Mouse (Mus musculus) testis, adult 2 months (tissue): ENCODE measurements around the gene Rhof. TPM values are rescaled to one million over a fixed set of nuclear protein-coding genes. Genes with fewer than 3 reads are reported as not detected.

Experiments
- H3K27ac ChIP-seq: fragments of 200-500 bp; 2 replicates; pipeline ENCODE4 v1.5.1; 2012; ENCODE audit warnings: low read depth, low read length; ENCODE audit not compliant: control insufficient read depth, insufficient read depth
- H3K27me3 ChIP-seq: fragments of 200-500 bp; 2 replicates; pipeline ENCODE4 v1.6.1; 2012; ENCODE audit warnings: mild to moderate bottlenecking, low read length, moderate library complexity; ENCODE audit not compliant: control insufficient read depth, insufficient read depth
- H3K36me3 ChIP-seq: fragments of 200-500 bp; 2 replicates; pipeline ENCODE4 v1.6.1; 2012; ENCODE audit warnings: mild to moderate bottlenecking, low read length; ENCODE audit not compliant: control insufficient read depth, insufficient read depth
- H3K4me1 ChIP-seq: fragments of 200-500 bp; 2 replicates; pipeline ENCODE4 v1.6.1; 2012; ENCODE audit warnings: low read length; ENCODE audit not compliant: control insufficient read depth, insufficient read depth
- H3K4me3 ChIP-seq: fragments of 200-500 bp; 2 replicates; pipeline ENCODE4 v1.5.1; 2012; ENCODE audit warnings: low read depth, mild to moderate bottlenecking, low read length, moderate library complexity, mixed read lengths; ENCODE audit not compliant: control insufficient read depth
- CTCF ChIP-seq: fragments of 200-500 bp; IDR thresholded peaks from 2 replicates; pipeline ENCODE4 v1.5.1; 2012; ENCODE audit warnings: low read depth, mild to moderate bottlenecking, inconsistent platforms, low read length, moderate library complexity; ENCODE audit not compliant: control insufficient read depth, insufficient read depth, insufficient replicate concordance
- POLR2A ChIP-seq: fragments of 200-500 bp; IDR thresholded peaks from 2 replicates; pipeline ENCODE4 v1.6.1; 2012; ENCODE audit warnings: low read depth, mild to moderate bottlenecking, inconsistent platforms, low read length, moderate library complexity; ENCODE audit not compliant: control insufficient read depth
- polyA plus RNA-seq: library from polyadenylated mRNA; depleted of rRNA; stranded (reverse); fragments of >200 nt; gene quantifications from 2 replicates; pipeline ENCODE4 v1.2.3, GENCODE M21; 2012

Rhof gene
- polyA plus RNA-seq, 1 experiment, result 0.78 TPM

GRCm38 (mm10) chr5:123080510-123080909 lies 52.0 kb downstream of the Rhof start:
- TF ChIP-seq POLR2A, result no peak
- TF ChIP-seq CTCF, result peak; percentile 47; the same call in 1 of the 2 replicates
- H3K27ac ChIP-seq, result no peak overlapping the region

DNA sequence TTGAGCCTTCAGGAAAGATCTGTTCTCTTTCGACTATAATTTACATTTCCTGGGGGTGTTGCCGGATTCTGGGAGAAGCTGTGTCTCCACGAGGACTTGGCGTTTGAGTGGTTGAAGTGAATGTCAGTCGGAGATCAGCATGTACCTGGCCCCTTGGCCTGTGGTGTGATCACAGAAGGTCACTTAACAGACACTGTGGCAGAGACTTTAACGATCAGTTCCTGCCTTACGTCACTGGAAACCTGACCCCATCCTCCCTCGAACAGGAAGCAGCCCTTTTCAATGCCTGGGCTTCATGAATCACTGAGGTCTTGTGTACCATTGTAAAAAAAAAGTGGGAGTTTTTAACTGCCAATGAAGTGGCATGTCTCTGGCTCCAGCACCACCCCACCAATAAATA lies 52.5 kb downstream of the Rhof start:
- Histone ChIP-seq H3K27ac (no peak overlapping the region), H3K36me3 (no peaks in the 10 kb centered on the region), H3K4me3 (no peak overlapping the region), H3K4me1 (peaks cover 15% of the 10 kb centered on the region), H3K27me3 (no peaks in the 10 kb centered on the region)
- TF ChIP-seq POLR2A, result no peak
- no peak for TF ChIP-seq CTCF

More at GRCm38 (mm10) chr5:123080510-123080909, 52.0 kb downstream of the Rhof start:
- Histone ChIP-seq H3K4me3 (no peak overlapping the region), H3K36me3 (no peaks in the 10 kb centered on the region), H3K27me3 (no peaks in the 10 kb centered on the region), H3K4me1 (peaks cover 14% of the 10 kb centered on the region)

DNA sequence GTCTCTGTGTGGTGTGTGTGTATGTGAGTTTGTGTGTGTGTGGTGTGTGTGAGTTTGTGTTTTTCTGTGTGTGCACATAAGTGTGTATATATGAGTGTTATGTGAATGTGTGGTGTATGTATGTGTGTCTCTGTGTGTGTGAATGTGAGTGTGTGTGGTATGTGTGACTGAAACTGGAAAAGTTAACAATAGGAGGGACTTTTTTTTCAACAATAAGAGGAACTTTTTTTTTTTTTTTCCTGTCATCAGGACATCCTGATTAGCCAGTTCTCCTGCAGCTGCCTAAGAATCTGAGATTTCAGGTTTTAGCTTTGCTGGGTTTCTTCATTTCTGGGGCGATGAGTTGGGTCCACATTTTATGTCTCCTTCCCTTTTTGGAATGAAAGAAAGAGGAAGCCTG lies 52.9 kb downstream of the Rhof start:
- no peak overlapping the region for H3K4me3 ChIP-seq
- peaks cover 15% of the 10 kb centered on the region for H3K4me1 ChIP-seq
- H3K27ac ChIP-seq, result no peak overlapping the region
- no peaks in the 10 kb centered on the region for H3K36me3 ChIP-seq
- TF ChIP-seq CTCF (no peak), POLR2A (no peak)
- H3K27me3 ChIP-seq, result no peaks in the 10 kb centered on the region

DNA sequence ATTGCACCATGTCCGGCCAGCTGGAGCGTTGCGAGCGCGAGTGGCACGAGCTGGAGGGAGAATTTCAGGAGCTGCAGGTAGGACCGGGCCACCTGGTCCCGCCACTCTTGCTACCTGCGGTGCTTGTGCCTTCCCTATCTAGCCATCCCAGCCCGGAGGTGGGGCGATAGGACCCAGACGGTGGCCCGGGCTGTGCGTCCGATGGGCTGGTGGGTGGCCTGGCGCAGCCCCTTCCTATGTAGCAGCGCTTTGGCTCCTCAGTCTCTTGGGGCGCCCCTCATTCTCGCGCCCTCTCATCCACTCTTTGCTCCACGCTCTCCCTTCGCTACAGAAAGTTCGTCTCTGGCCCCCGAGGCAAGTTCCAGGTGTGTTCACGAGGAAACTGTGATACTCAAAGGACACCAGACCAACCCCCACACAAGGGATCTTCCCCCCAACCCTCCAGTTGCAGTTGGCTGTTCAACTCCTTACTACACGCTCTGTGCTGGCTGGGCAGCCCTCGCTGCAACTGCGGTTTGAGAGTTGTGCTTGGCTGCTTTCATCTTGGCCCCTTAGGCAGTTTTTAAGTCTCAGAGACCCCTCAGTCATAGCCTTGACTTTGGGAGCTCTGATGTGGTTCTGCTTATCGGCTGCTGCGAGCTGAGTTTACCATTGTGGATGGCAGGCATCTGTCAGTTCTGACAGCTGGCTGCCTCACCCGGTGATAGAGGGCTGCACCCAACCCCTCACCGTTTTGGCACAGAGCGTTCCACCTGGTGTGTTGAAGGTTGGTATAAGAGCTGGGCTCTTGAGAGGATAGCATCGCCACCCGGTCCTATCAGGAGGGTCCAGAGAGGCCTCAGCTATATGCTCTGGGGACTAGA lies 55.8 kb downstream of the Rhof start:
- Histone ChIP-seq H3K36me3 (no peaks in the 10 kb centered on the region), H3K27ac (no peak overlapping the region), H3K4me3 (peak overlapping the region; percentile 79), H3K4me1 (peaks cover 15% of the 10 kb centered on the region), H3K27me3 (no peaks in the 10 kb centered on the region)
- TF ChIP-seq POLR2A (peak; percentile 27; the same call in 1 of the 2 replicates), CTCF (no peak)

DNA sequence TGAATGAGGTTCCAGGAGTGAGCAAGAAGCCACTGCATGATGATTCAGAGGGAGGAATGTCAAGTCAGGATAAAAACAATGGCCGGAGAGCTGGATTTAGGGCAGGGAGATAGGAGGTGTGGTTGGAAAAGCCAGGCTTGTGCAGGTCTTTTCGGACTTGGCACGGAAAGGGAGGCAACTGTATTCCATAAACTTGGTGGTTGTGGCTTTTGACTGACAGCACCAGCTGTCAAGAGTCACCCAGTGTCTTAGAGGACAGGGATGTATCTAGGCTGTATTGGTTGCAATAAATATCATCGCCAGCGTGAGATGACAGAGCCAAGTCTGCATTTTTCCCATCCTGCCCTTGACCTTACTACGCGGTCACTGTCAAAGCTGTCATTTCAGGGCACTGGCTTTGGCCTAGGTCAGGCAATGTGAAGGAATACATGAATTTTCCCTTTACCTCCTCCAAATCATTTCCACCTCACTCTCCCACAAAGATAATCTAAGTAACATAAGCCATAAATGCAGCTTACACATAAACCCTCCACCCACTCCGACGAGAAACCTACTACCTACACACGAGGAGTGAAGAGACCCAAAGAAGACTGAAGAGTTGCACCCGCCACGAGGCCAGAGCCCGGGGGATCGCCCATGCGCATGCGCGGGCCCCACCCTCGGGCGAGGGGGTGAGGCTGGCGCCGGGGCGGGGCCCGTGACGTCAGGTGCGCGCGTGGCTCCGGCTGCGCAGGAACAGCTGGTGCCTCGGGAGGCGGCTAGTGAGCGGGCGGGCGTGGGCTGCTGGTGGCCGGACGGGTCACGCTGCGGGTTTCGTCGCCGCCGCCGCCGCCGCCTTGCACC lies 56.7 kb downstream of the Rhof start:
- no peaks in the 10 kb centered on the region for H3K36me3 ChIP-seq
- peak overlapping the region; percentile 79 for H3K4me3 ChIP-seq
- TF ChIP-seq CTCF, result no peak
- no peak; the same call in 1 of the 2 replicates for TF ChIP-seq POLR2A
- H3K4me1 ChIP-seq, result peaks cover 15% of the 10 kb centered on the region
- H3K27me3 ChIP-seq, result no peaks in the 10 kb centered on the region
- H3K27ac ChIP-seq, result no peak overlapping the region

DNA sequence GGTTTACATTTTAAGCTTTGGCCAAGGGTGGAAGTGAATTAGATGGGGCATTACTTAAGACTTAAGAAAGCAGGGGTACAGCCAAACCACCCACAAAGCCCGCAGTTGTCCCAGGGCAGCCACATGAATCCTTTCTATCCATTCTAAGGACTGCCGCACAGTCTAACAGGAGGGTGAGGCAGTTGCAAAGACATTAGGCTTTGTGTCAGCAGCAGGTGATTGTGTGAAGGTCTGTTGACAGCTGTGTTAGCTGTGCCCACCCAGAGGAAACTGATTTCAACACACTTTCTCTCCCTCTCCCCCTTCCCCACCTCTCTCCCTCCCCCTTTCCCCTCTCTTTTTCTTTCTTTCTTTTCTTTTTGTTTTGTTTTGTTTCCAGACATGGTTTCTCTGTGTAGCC lies 63.8 kb downstream of the Rhof start:
- H3K27ac ChIP-seq, result no peak overlapping the region
- no peaks in the 10 kb centered on the region for H3K27me3 ChIP-seq
- H3K4me3 ChIP-seq, result no peak overlapping the region
- no peak for TF ChIP-seq POLR2A
- no peak for TF ChIP-seq CTCF
- H3K4me1 ChIP-seq, result no peaks in the 10 kb centered on the region
- H3K36me3 ChIP-seq, result no peaks in the 10 kb centered on the region

DNA sequence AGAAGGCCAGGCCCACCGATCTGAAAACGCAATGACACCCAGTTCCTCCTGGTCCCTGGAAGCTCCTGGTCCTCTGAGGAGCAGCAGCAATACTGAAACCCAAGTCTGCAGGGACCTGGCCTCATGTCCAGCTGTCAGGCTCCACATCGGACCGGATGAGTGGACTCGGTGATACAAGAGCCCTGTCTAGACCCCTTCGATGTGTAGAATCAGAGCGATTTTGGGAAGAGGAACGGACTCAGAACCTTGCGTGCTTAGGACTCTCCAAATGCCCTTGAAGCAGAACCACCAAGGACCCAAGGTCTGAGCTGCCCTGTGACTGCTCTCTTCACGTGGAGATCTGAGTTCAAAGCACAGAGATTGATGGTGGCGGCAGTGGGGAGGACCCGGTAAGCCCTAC lies 64.4 kb downstream of the Rhof start, which contains the start of gene Tmem120b:
Gene Tmem120b (plus strand): TSS at position 301 of the 400 bp plus-strand sequence.
- Histone ChIP-seq H3K4me1 (no peaks in the 10 kb centered on the region), H3K4me3 (no peak within 1 kb of the TSS), H3K27me3 (no peaks in the 10 kb centered on the region), H3K36me3 (no peaks in the 10 kb centered on the region), H3K27ac (no peak within 1 kb of the TSS)
- TF ChIP-seq CTCF (no peak), POLR2A (no peak)
